Mouse (Mus musculus) midbrain, postnatal 0 days (tissue): ENCODE results near the gene Depdc1a. TPM values are rescaled to one million over a fixed set of nuclear protein-coding genes. Genes with fewer than 3 reads are reported as not detected.
"Not testable (repeated sequence)": the region's sequence is repeated elsewhere in the genome, so short reads cannot be mapped to it uniquely, and the experiment has no call there.

Experiments
- ATAC-seq: fragments of 200-750 bp; cut with Nextera tagmentation; 2 replicates; pipeline ENCODE4 v1.8.0; 2017; ENCODE audit warnings: moderate number of reproducible peaks, mild to moderate bottlenecking, moderate TSS enrichment, moderate library complexity; ENCODE audit not compliant: low FRiP score
- DNase-seq: peaks from one replicate; pipeline ENCODE4 v3.0.0-alpha.2; 2015; ENCODE audit warnings: low spot score
- H3K27ac ChIP-seq: fragments of 300-500 bp; sonication (generic); 2 replicates; pipeline ENCODE4 v1.5.1; 2014; ENCODE audit warnings: low read depth, mild to moderate bottlenecking, low read length, mixed read lengths
- H3K27me3 ChIP-seq: fragments of 300-500 bp; sonication (generic); 2 replicates; pipeline ENCODE4 v1.6.1; 2014; ENCODE audit warnings: low read length, control low read depth, mixed read lengths; ENCODE audit not compliant: insufficient read depth
- H3K36me3 ChIP-seq: fragments of 300-500 bp; sonication (generic); 2 replicates; pipeline ENCODE4 v1.6.1; 2014; ENCODE audit warnings: low read length, control low read depth, mixed read lengths; ENCODE audit not compliant: insufficient read depth
- H3K4me1 ChIP-seq: fragments of 300-500 bp; sonication (generic); 2 replicates; pipeline ENCODE4 v1.6.1; 2014; ENCODE audit warnings: mild to moderate bottlenecking, control low read depth, antibody characterized with exemption, low read length, mixed read lengths; ENCODE audit not compliant: insufficient read depth
- H3K4me2 ChIP-seq: fragments of 300-500 bp; sonication (generic); 2 replicates; pipeline ENCODE4 v1.6.1; 2014; ENCODE audit warnings: low read depth, mild to moderate bottlenecking, low read length, mixed read lengths; ENCODE audit not compliant: poor library complexity, severe bottlenecking
- H3K4me3 ChIP-seq: fragments of 300-500 bp; sonication (generic); 2 replicates; pipeline ENCODE4 v1.5.1; 2014; ENCODE audit warnings: low read depth, mild to moderate bottlenecking, low read length, moderate library complexity
- H3K9ac ChIP-seq: fragments of 300-500 bp; sonication (generic); replicated peaks from 2 replicates; pipeline ENCODE4 v1.6.1; 2014; ENCODE audit warnings: mild to moderate bottlenecking, low read length, moderate library complexity, mixed read lengths; ENCODE audit not compliant: poor library complexity, severe bottlenecking
- H3K9me3 ChIP-seq: fragments of 300-500 bp; sonication (generic); 2 replicates; pipeline ENCODE4 v1.6.1; 2016; ENCODE audit warnings: low read length, control low read depth
- CTCF ChIP-seq: IDR thresholded peaks from 2 replicates; pipeline ENCODE4 v1.5.1; 2016; ENCODE audit warnings: antibody characterized with exemption, mild to moderate bottlenecking
- WGBS: fragments of 180-500 bp; shearing (Covaris S2); extraction: QIAGEN DNeasy Blood & Tissue Kit; methylation state at CpG from one replicate; pipeline ENCODE4 v1.1.7; 2014; 5-methylcytosine and 5-hydroxymethylcytosine counted together
- polyA plus RNA-seq: library from polyadenylated mRNA; unstranded; fragments of >200 nt; fragmentation: Nextera tagmentation; extraction: Ambion mirVana; gene quantifications from 2 replicates; pipeline ENCODE4 v1.2.1, GENCODE M21; 2015
- total RNA-seq: library from RNA; depleted of rRNA; stranded (reverse); fragments of >200 nt; gene quantifications from 2 replicates; pipeline ENCODE4 v1.2.3, GENCODE M21; 2014; rRNA removed

Gene Depdc1a
- 0.71 and 1.3 TPM in 2 replicates for total RNA-seq
- 0.70 and 1.0 TPM in 2 replicates for polyA plus RNA-seq

DNA sequence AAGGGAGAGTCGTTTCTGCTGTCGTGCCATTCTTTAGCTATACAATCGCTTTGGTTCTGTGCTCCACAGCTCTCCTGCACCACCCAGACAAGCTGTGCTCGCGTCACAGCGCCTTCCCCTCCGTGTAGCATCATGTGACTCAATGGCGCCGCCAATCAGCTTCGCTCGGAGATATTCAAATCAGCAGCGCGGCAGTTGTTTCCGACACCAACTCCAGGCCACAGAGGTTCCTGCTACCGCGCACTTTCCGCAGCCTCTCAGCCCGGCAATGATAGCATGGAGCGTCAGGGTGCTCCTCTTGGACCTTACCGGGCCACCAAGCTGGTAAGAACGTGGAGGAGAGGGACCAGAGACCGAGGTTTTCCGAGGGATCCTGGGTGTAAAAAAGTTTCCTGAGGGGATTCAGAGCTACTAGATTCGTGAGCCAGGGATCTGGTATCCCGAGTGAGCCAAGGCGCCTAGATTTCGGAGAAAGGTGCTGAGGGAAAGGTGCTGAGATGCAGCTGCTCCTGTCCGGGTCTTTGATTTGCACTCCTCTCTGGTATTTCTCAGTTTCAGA lies at the start of gene Depdc1a:
Gene Depdc1a (plus strand): TSS at position 191 of the 559 bp plus-strand sequence.
- Histone ChIP-seq H3K4me2 (peak within 1 kb of the TSS; percentile 86), H3K4me1 (0 out of 2 replicates have a peak, but pooled peaks cover 3% of the 10 kb centered on the region), H3K36me3 (no peaks in the 10 kb centered on the region), H3K9me3 (no peaks in the 10 kb centered on the region), H3K4me3 (peak within 1 kb of the TSS; percentile 53), H3K9ac (peak within 1 kb of the TSS; percentile 64), H3K27ac (no peak within 1 kb of the TSS), H3K27me3 (no peaks in the 10 kb centered on the region)
- ATAC-seq (peak; percentile 100), DNase-seq (peak; percentile 94)
- WGBS = under 1% methylated on average over 28 of the region's 28 CpGs
- no peak for TF ChIP-seq CTCF

DNA sequence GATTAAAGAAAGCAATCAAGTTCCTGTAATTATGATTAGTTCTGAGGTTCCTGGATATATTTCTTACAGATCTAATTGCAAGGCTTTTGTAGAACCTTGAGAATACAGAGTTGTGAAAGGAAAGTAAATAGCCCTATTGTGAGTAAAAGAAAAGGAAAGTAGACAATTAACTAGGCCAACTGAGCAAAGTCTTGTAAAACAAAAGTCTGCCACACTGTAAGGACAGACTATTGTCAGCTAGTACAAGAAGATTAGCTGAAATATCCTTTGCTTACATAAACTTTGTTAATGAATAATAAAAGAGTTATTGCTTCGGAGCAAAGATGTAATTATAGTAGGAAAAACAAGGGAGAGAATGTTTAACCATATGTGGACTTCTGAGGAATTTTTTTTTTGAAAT lies 25.2 kb upstream of the Depdc1a start:
- Histone ChIP-seq H3K27me3 (no peaks in the 10 kb centered on the region), H3K4me3 (no peak overlapping the region), H3K9ac (no peak overlapping the region), H3K9me3 (no peaks in the 10 kb centered on the region), H3K4me2 (no peak overlapping the region), H3K27ac (no peak overlapping the region), H3K4me1 (no peaks in the 10 kb centered on the region), H3K36me3 (no peaks in the 10 kb centered on the region)
- no peak for DNase-seq
- 74% methylated on average over 1 of the region's 1 CpGs for WGBS
- ATAC-seq = no peak
- no peak for TF ChIP-seq CTCF

DNA sequence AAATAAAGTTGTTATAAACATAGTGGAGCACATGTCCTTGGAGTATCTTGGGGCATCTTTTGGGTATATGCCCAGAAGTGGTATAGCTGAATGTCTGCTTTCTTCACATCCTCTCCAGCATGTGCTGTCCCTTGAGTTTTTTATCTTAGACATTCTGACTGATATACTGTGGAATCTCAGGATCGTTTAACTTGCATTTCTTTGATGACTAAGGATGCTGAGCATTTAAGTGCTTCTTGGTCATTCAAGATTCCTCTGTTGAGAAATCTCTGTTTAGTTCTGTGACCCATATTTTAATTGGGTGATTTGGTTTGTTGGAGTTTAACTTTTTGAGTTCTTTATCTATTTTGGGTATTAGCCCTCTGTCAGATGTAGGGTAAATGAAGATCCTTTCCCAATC lies 19.8 kb upstream of the Depdc1a start:
- DNase-seq = no peak
- Histone ChIP-seq H3K36me3 (no peaks in the 10 kb centered on the region), H3K4me3 (no peak overlapping the region), H3K27me3 (no peaks in the 10 kb centered on the region), H3K4me2 (no peak overlapping the region), H3K4me1 (no peaks in the 10 kb centered on the region), H3K9ac (no peak overlapping the region), H3K27ac (no peak overlapping the region), H3K9me3 (no peaks in the 10 kb centered on the region)
- 81% methylated on average over 1 of the region's 1 CpGs for WGBS
- TF ChIP-seq CTCF = no peak
- ATAC-seq = no peak

DNA sequence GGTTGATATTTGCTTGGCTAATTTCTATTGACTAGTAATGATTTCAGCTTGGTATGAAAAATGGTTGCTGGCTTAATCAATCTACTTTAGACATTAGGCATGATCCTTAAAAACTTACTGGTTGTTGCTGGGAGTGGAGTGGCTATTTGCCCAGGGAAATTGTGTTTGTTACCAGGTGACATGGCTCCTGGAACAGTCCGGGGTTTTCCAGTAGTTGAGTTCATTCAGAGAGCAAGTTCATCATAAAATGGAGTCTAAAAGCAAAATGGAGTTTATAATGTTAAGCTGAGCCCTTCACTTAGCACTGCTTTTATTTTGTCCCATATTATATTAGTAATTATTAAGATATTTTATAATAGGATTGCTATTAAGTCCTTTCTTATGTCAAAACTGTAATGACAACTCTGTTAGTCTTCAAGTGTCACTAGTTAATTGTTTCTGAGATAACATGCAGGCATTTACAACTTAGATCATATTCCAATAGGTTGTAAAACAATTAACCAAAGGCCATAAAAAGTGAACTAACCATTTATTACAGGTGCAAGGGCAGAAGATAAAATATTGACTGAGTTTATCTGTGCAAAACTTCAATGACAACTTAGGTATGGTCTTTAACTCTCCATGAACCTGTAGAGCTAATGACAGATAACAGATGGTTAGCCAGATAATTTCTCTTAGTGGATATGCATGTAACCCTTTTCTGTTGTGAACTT lies 17.8 kb upstream of the Depdc1a start:
- H3K27me3 ChIP-seq = no peaks in the 10 kb centered on the region
- TF ChIP-seq CTCF = no peak
- H3K4me3 ChIP-seq = no peak overlapping the region
- DNase-seq (no peak), ATAC-seq (no peak)
- H3K27ac ChIP-seq = no peak overlapping the region
- no peak overlapping the region for H3K9ac ChIP-seq
- no peak overlapping the region for H3K4me2 ChIP-seq
- 95% methylated on average over 1 of the region's 1 CpGs for WGBS
- no peaks in the 10 kb centered on the region for H3K4me1 ChIP-seq
- no peaks in the 10 kb centered on the region for H3K36me3 ChIP-seq
- no peaks in the 10 kb centered on the region for H3K9me3 ChIP-seq

DNA sequence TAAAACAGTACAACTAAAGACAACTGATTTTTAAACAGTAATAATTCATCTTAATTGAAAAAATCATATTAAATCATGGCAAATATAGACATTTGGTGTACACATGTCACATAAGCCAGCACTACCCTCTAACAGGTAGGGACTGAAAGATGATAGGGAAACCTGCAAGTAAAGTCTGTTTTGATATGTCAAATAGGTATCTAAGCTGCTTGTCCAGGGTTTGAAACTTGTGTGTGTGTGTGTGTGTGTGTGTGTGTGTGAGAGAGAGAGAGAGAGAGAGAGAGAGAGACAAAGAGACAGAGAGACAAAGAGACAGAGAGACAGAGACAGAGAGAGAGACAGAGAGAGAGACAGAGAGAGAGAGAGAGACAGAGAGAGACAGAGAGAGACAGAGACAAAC lies 524 bp upstream of the Depdc1a start:
- Histone ChIP-seq H3K4me3 (peak overlapping the region; percentile 53), H3K9ac (peak overlapping the region; percentile 64), H3K4me2 (peak overlapping the region; percentile 86)
- not testable (repeated sequence) for H3K36me3 ChIP-seq, H3K4me1 ChIP-seq, H3K27me3 ChIP-seq, H3K27ac ChIP-seq, H3K9me3 ChIP-seq, DNase-seq
- peak; percentile 55; the same call in 1 of the 2 replicates for ATAC-seq

DNA sequence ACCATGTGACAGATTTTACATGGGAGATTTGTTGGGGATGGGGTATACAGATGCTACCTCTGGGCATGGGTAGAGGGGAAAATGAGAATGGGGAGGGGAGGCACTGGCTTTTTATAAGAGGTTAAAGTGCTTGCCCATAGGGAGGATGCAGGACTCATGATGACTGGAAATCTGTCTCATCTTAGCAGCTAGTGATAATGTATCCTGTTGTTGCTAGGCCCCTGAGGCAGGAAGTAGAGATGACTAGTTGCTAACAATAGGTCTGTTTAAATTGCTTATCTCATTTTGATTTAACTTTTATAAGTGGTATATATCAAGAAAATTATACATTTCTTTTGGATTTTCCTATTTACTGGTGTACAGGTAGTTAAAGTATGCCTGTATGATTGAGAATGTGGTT lies 13.7 kb downstream of the Depdc1a start:
- Histone ChIP-seq H3K36me3 (no peaks in the 10 kb centered on the region), H3K4me3 (no peak overlapping the region), H3K27ac (no peak overlapping the region), H3K9ac (no peak overlapping the region), H3K27me3 (no peaks in the 10 kb centered on the region), H3K9me3 (no peaks in the 10 kb centered on the region), H3K4me1 (no peaks in the 10 kb centered on the region), H3K4me2 (no peak overlapping the region)
- TF ChIP-seq CTCF = no peak
- DNase-seq (no peak), ATAC-seq (no peak)
